Comparison of ENCODE assay signal across 7 mouse cellular contexts in genomic region chr9:75521788-75522187, GRCm38 (mm10). TPM values are rescaled to one million over a fixed set of nuclear protein-coding genes. Genes with fewer than 3 reads are reported as not detected.
A peak's percentile ranks its signal among the peaks of the same experiment; 100 is the strongest.
DNase-seq lines count a peak whose midpoint lies in the region; ATAC-seq and TF ChIP-seq lines count a peak whose summit lies in the region.

No protein-coding gene starts in this region.

- TF ChIP-seq CTCF in hindbrain, postnatal 0 days (IDR thresholded peaks at IDR 0.05; ENCODE audit: low read depth), result peak; percentile 78
- TF ChIP-seq CTCF in spleen, adult 2 months (IDR thresholded peaks at IDR 0.05; ENCODE audit: extremely low read depth, insufficient read depth, insufficient read length, insufficient replicate concordance), result peak; percentile 68; the same call in 1 of the 2 replicates

- no peaks in the 10 kb centered on the region for H3K36me3 ChIP-seq in midbrain, embryonic 14.5 days (ENCODE audit: control insufficient read depth, insufficient read depth, low read length)
- peaks cover 4% of the 10 kb centered on the region; the same call in 1 of the 2 replicates for H3K36me3 ChIP-seq in midbrain, embryonic 13.5 days
- no peaks in the 10 kb centered on the region; the same call in 1 of the 2 replicates for H3K36me3 ChIP-seq in hindbrain, postnatal 0 days (ENCODE audit: insufficient read depth, low read length)
- peaks cover 4% of the 10 kb centered on the region; the same call in 1 of the 2 replicates for H3K36me3 ChIP-seq in lung, embryonic 16.5 days (ENCODE audit: control insufficient read depth, insufficient read depth, low read length)
- H3K36me3 ChIP-seq in spleen, adult 2 months (ENCODE audit: control insufficient read depth, insufficient read depth, low read length), result peaks cover 9% of the 10 kb centered on the region; the same call in 1 of the 2 replicates

- no peak for ATAC-seq in midbrain, embryonic 14.5 days (ENCODE audit: low FRiP score, low TSS enrichment)
- no peak for ATAC-seq in midbrain, embryonic 13.5 days
- ATAC-seq in activated CD4-positive, CD25-positive, alpha-beta regulatory T cell, adult 4 months, result peak; percentile 78
- ATAC-seq in hindbrain, postnatal 0 days, result peak; percentile 84
- peak; percentile 69; the same call in 1 of the 2 replicates for ATAC-seq in lung, embryonic 16.5 days (ENCODE audit: low read depth)

- H3K9me3 ChIP-seq in midbrain, embryonic 14.5 days (ENCODE audit: control insufficient read depth, low read length), result no peaks in the 10 kb centered on the region
- H3K9me3 ChIP-seq in midbrain, embryonic 13.5 days, result no peaks in the 10 kb centered on the region
- no peaks in the 10 kb centered on the region for H3K9me3 ChIP-seq in hindbrain, postnatal 0 days (ENCODE audit: low read length)
- no peaks in the 10 kb centered on the region for H3K9me3 ChIP-seq in lung, embryonic 16.5 days (ENCODE audit: control insufficient read depth, low read length)

- H3K4me1 ChIP-seq in midbrain, embryonic 14.5 days (ENCODE audit: control insufficient read depth, insufficient read depth, low read length), result no peaks in the 10 kb centered on the region
- 0 out of 2 replicates have a peak, but pooled peaks cover 2% of the 10 kb centered on the region for H3K4me1 ChIP-seq in midbrain, embryonic 13.5 days (replicated peaks)
- no peaks in the 10 kb centered on the region for H3K4me1 ChIP-seq in hindbrain, postnatal 0 days (ENCODE audit: insufficient read depth, low read length)
- H3K4me1 ChIP-seq in lung, embryonic 16.5 days (replicated peaks; ENCODE audit: control insufficient read depth, insufficient read depth, low read length), result no peaks in the 10 kb centered on the region
- no peaks in the 10 kb centered on the region for H3K4me1 ChIP-seq in spleen, adult 2 months (ENCODE audit: control insufficient read depth, insufficient read depth, insufficient read length)

- no peak for TF ChIP-seq POLR2A in spleen, adult 2 months (IDR thresholded peaks at IDR 0.05; ENCODE audit: low read depth, low read length)

- H3K27me3 ChIP-seq in midbrain, embryonic 14.5 days (ENCODE audit: control insufficient read depth, insufficient read depth, low read length), result no peaks in the 10 kb centered on the region
- H3K27me3 ChIP-seq in midbrain, embryonic 13.5 days, result no peaks in the 10 kb centered on the region
- H3K27me3 ChIP-seq in hindbrain, postnatal 0 days (ENCODE audit: insufficient read depth, low read length), result no peaks in the 10 kb centered on the region
- H3K27me3 ChIP-seq in lung, embryonic 16.5 days (ENCODE audit: control insufficient read depth, insufficient read depth, low read depth, low read length), result no peaks in the 10 kb centered on the region
- H3K27me3 ChIP-seq in spleen, adult 2 months (ENCODE audit: control insufficient read depth, insufficient read depth, low read length), result no peaks in the 10 kb centered on the region

- DNase-seq in midbrain, embryonic 14.5 days, result peak; percentile 74
- peak; percentile 80 for DNase-seq in embryo, embryonic 10 days (ENCODE audit: low spot score)
- peak; percentile 81 for DNase-seq in hindbrain, postnatal 0 days (ENCODE audit: low spot score)
- peak; percentile 52 to 65 for DNase-seq in spleen, adult 2 months (ENCODE audit: low read depth in 1 of 2, low spot score in 2 of 2)

- H3K27ac ChIP-seq in midbrain, embryonic 14.5 days (replicated peaks; ENCODE audit: low read depth, low read length), result no peak overlapping the region
- H3K27ac ChIP-seq in midbrain, embryonic 13.5 days, result no peak overlapping the region
- no peak overlapping the region for H3K27ac ChIP-seq in hindbrain, postnatal 0 days
- H3K27ac ChIP-seq in lung, embryonic 16.5 days (ENCODE audit: low read length), result no peak overlapping the region
- no peak overlapping the region for H3K27ac ChIP-seq in spleen, adult 2 months (ENCODE audit: insufficient read depth, low read length)

- no peak overlapping the region for H3K4me3 ChIP-seq in midbrain, embryonic 14.5 days (replicated peaks; ENCODE audit: low read depth, low read length)
- no peak overlapping the region for H3K4me3 ChIP-seq in midbrain, embryonic 13.5 days (replicated peaks)
- no peak overlapping the region for H3K4me3 ChIP-seq in hindbrain, postnatal 0 days (ENCODE audit: low read length)
- no peak overlapping the region for H3K4me3 ChIP-seq in lung, embryonic 16.5 days (ENCODE audit: low read length)
- no peak overlapping the region for H3K4me3 ChIP-seq in spleen, adult 2 months (ENCODE audit: extremely low read depth, insufficient read depth, insufficient read length)

- H3K9ac ChIP-seq in midbrain, embryonic 14.5 days (replicated peaks; ENCODE audit: low read length), result no peak overlapping the region
- no peak overlapping the region for H3K9ac ChIP-seq in midbrain, embryonic 13.5 days (replicated peaks)
- H3K9ac ChIP-seq in hindbrain, postnatal 0 days (replicated peaks; ENCODE audit: low read length), result no peak overlapping the region
- no peak overlapping the region for H3K9ac ChIP-seq in lung, embryonic 16.5 days (ENCODE audit: low read length)

- H3K4me2 ChIP-seq in midbrain, embryonic 14.5 days (ENCODE audit: low read length), result no peak overlapping the region
- no peak overlapping the region for H3K4me2 ChIP-seq in midbrain, embryonic 13.5 days (replicated peaks)
- H3K4me2 ChIP-seq in hindbrain, postnatal 0 days (ENCODE audit: low read depth, low read length), result no peak overlapping the region
- H3K4me2 ChIP-seq in lung, embryonic 16.5 days (ENCODE audit: low read depth, low read length), result no peak overlapping the region

- 52% methylated on average over 4 of the region's 4 CpGs for WGBS in midbrain, embryonic 14.5 days
- 59% methylated on average over 4 of the region's 4 CpGs for WGBS in midbrain, embryonic 13.5 days
- WGBS in hindbrain, postnatal 0 days, result 51% methylated on average over 4 of the region's 4 CpGs
- 61% methylated on average over 4 of the region's 4 CpGs for WGBS in lung, embryonic 16.5 days
- 70% methylated on average over 4 of the region's 4 CpGs for WGBS in spleen, adult 2 months

RNA-seq across cellular contexts. Expression of gene Tmod3, which starts 37.7 kb away (rescaled TPM):
- 61.8 and 73.0 TPM in 2 replicates for polyA plus RNA-seq in midbrain, embryonic 14.5 days (2014; fragmentation: Nextera tagmentation; extraction: Ambion mirVana)
- polyA plus RNA-seq in midbrain, embryonic 13.5 days (2015; fragmentation: Nextera tagmentation; extraction: Ambion mirVana), result 74.2 and 77.6 TPM in 2 replicates
- polyA plus RNA-seq in activated CD4-positive, CD25-positive, alpha-beta regulatory T cell, adult 4 months (2017; shearing (Covaris generic)), result 100 to 1,000 TPM; 159 to 175 TPM
- total RNA-seq in hindbrain, postnatal 0 days (2014; rRNA removed), result 33.5 and 36.6 TPM in 2 replicates
- polyA plus RNA-seq in hindbrain, postnatal 0 days (2015; fragmentation: Nextera tagmentation; extraction: Ambion mirVana), result 70.7 and 76.5 TPM in 2 replicates
- 177 and 185 TPM in 2 replicates for polyA plus RNA-seq in lung, embryonic 16.5 days (2015; fragmentation: Nextera tagmentation; extraction: Ambion mirVana)
- polyA plus RNA-seq in spleen, adult 2 months (2012; rRNA removed), result 24.0 and 28.4 TPM in 2 replicates

Comparison
In these comparisons a context has a peak if more than half of its experiments do, and no peak if none do; other contexts are left out.
1. ATAC-seq: peak in activated CD4-positive, CD25-positive, alpha-beta regulatory T cell, adult 4 months (single experiment), hindbrain, postnatal 0 days (single experiment) and lung, embryonic 16.5 days (single experiment); none in midbrain, embryonic 14.5 days (single experiment) and midbrain, embryonic 13.5 days (single experiment).
2. Peak in every context shown above with its lines, with median percentiles within 50 percentile points of each other: DNase-seq.